Mouse (Mus musculus) hindbrain, postnatal 0 days (tissue): Measurements from ENCODE around the gene Usp54. TPM values are rescaled to one million over a fixed set of nuclear protein-coding genes. Genes with fewer than 3 reads are reported as not detected.

ENCODE experiments used
- ATAC-seq: fragments of 200-750 bp; cut with Nextera tagmentation; 2 replicates; pipeline ENCODE4 v1.8.0; 2017; ENCODE audit warnings: mild to moderate bottlenecking, moderate TSS enrichment, moderate library complexity
- DNase-seq: peaks from one replicate; pipeline ENCODE4 v3.0.0-alpha.2; 2015; ENCODE audit warnings: low spot score
- H3K27ac ChIP-seq: fragments of 300-500 bp; sonication (generic); 2 replicates; pipeline ENCODE4 v1.5.1; 2014; ENCODE audit warnings: mild to moderate bottlenecking
- H3K27me3 ChIP-seq: fragments of 300-500 bp; sonication (generic); 2 replicates; pipeline ENCODE4 v1.6.1; 2014; ENCODE audit warnings: low read length, mixed read lengths; ENCODE audit not compliant: insufficient read depth
- H3K36me3 ChIP-seq: fragments of 300-500 bp; sonication (generic); 2 replicates; pipeline ENCODE4 v1.6.1; 2014; ENCODE audit warnings: low read length, mixed read lengths; ENCODE audit not compliant: insufficient read depth
- H3K4me1 ChIP-seq: fragments of 300-500 bp; sonication (generic); 2 replicates; pipeline ENCODE4 v1.6.1; 2014; ENCODE audit warnings: antibody characterized with exemption, low read length, mixed read lengths; ENCODE audit not compliant: insufficient read depth
- H3K4me2 ChIP-seq: fragments of 300-500 bp; sonication (generic); 2 replicates; pipeline ENCODE4 v1.6.1; 2014; ENCODE audit warnings: low read depth, mild to moderate bottlenecking, low read length, moderate library complexity, mixed read lengths
- H3K4me3 ChIP-seq: fragments of 300-500 bp; sonication (generic); 2 replicates; pipeline ENCODE4 v1.5.1; 2014; ENCODE audit warnings: low read length
- H3K9ac ChIP-seq: fragments of 300-500 bp; sonication (generic); replicated peaks from 2 replicates; pipeline ENCODE4 v1.6.1; 2014; ENCODE audit warnings: mild to moderate bottlenecking, low read length, moderate library complexity, mixed read lengths
- H3K9me3 ChIP-seq: fragments of 300-500 bp; sonication (generic); 2 replicates; pipeline ENCODE4 v1.6.1; 2016; ENCODE audit warnings: low read length, mixed read lengths
- CTCF ChIP-seq: IDR thresholded peaks from 2 replicates; pipeline ENCODE4 v1.5.1; 2016; ENCODE audit warnings: antibody characterized with exemption, control low read depth, low read depth
- WGBS: fragments of 180-500 bp; shearing (Covaris S2); extraction: QIAGEN DNeasy Blood & Tissue Kit; methylation state at CpG from one replicate; pipeline ENCODE4 v1.1.7; 2014; 5-methylcytosine and 5-hydroxymethylcytosine counted together
- polyA plus RNA-seq: library from polyadenylated mRNA; unstranded; fragments of >200 nt; fragmentation: Nextera tagmentation; extraction: Ambion mirVana; gene quantifications from 2 replicates; pipeline ENCODE4 v1.2.1, GENCODE M21; 2015
- total RNA-seq: library from RNA; depleted of rRNA; stranded (reverse); fragments of >200 nt; gene quantifications from 2 replicates; pipeline ENCODE4 v1.2.3, GENCODE M21; 2014

The Usp54 gene
- total and polyA plus RNA-seq, 2 experiments from 2014 or later: 5.8 to 27.5 TPM

DNA sequence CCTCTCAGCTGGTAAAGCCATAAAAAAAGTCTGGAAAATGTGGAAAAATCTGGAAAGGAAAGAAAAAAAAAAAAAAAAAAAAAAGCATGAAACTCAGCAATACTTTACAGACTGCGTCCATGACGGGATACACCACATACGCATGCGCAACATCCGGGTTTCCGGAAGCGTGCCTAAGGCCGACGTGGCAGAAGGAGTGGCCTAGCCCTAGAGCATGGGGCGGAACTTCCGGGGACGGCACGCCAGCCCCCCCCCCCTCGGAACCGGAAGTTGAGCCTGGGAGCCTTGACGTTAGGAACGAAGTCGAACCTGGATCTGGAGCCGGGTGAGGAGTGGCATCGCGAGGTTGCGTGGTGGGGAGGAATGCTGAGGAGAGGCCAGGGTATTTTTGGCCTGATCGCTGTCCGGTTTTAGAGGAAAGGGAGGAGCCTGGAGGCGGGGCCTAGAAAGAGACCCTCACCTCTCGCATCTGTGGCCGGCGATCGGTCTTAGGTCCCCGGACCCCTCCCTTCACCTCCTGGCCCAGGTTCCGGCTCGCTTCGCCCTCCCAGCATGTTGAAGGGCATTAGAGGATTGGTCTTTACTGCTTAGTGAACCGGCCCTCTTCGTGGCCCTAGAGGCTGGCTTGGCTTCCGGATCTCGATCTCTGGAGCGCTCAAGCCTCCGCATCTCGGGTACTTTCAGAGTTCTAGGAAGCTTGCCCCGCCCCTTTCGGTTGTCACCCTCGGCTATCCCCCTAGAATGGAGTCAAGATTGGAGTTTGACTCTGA, 33.4 kb upstream of the Usp54 start, which contains the start of gene Sec24c:
TSS of gene Sec24c (plus strand) at position 245 of the 770 bp plus-strand sequence.
- Histone ChIP-seq H3K27me3 (no peaks in the 10 kb centered on the region), H3K9me3 (no peaks in the 10 kb centered on the region), H3K4me2 (peak within 1 kb of the TSS; percentile 67), H3K36me3 (peaks cover 13% of the 10 kb centered on the region; the same call in 1 of the 2 replicates), H3K4me3 (peak within 1 kb of the TSS; percentile 90), H3K9ac (peak within 1 kb of the TSS; percentile 85), H3K27ac (peak within 1 kb of the TSS; percentile 93), H3K4me1 (peaks cover 5% of the 10 kb centered on the region; the same call in 1 of the 2 replicates)
- 2% methylated on average over 43 of the region's 43 CpGs for WGBS
- no peak for TF ChIP-seq CTCF
- ATAC-seq (peak; percentile 98), DNase-seq (peak; percentile 100)

GRCm38 (mm10) chr14:20673735-20674063, 32.8 kb upstream of the Usp54 start:
- 12% methylated on average over 13 of the region's 13 CpGs for WGBS
- Histone ChIP-seq H3K4me1 (peaks cover 5% of the 10 kb centered on the region; the same call in 1 of the 2 replicates), H3K9me3 (no peaks in the 10 kb centered on the region), H3K4me3 (peak overlapping the region; percentile 90), H3K4me2 (peak overlapping the region; percentile 67), H3K27me3 (no peaks in the 10 kb centered on the region), H3K9ac (0 out of 2 replicates have a peak overlapping the region, but pooled peaks have one; percentile 38), H3K36me3 (peaks cover 13% of the 10 kb centered on the region; the same call in 1 of the 2 replicates), H3K27ac (peak overlapping the region; percentile 70; the same call in 1 of the 2 replicates)
- ATAC-seq (peak; percentile 70), DNase-seq (no peak)
- no peak for TF ChIP-seq CTCF

- Histone ChIP-seq H3K4me3 (no peak overlapping the region), H3K9me3 (no peaks in the 10 kb centered on the region)
- WGBS: 94% methylated on average over 2 of the region's 2 CpGs
These were observed 32.1 kb upstream of the Usp54 start for GRCm38 (mm10) chr14:20672990-20673389.

DNA sequence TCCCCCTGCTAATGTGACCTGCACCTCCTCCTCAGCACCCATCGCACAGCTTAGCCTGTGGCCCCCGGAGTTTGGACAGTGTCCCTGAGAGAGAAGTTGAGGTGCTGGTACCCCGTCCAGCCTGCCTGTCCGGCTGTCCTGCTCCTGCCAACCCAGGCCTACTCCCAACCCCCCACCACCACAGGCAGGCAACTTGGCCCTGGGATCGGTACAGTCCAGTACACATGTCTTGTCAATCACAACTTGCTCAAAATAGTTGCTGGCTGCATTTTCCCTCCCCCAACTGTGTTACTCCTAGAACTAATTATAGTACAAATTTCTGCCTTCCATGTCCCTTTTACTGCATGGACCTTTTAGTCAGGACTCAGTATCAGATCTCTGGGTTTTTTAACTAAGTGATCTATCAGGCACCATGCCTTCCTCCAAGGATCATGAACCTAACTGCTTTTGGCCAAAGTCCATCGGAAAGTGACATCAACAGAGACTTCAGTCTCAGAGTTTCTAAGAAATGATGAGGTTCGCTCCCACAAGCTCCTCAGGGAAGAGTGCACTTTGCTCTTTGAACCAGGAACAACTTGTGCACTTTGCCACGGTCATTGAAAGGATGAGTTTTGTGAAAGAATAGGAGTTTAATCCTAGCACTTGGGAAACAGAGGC, 27.4 kb upstream of the Usp54 start, which contains the start of gene Synpo2l:
TSS of gene Synpo2l (minus strand) at position 201 of the 657 bp plus-strand sequence.
- TF ChIP-seq CTCF: no peak
- Histone ChIP-seq H3K4me3 (no peak within 1 kb of the TSS), H3K9ac (no peak within 1 kb of the TSS), H3K36me3 (no peaks in the 10 kb centered on the region), H3K27me3 (no peaks in the 10 kb centered on the region), H3K4me1 (no peaks in the 10 kb centered on the region), H3K4me2 (no peak within 1 kb of the TSS), H3K9me3 (no peaks in the 10 kb centered on the region), H3K27ac (no peak within 1 kb of the TSS)
- DNase-seq: no peak
- WGBS: 75% methylated on average over 8 of the region's 8 CpGs
- ATAC-seq: no peak

More at GRCm38 (mm10) chr14:20672990-20673389, 32.1 kb upstream of the Usp54 start:
- Histone ChIP-seq H3K27me3 (no peaks in the 10 kb centered on the region), H3K36me3 (peaks cover 13% of the 10 kb centered on the region; the same call in 1 of the 2 replicates), H3K4me2 (no peak overlapping the region), H3K9ac (no peak overlapping the region), H3K4me1 (peaks cover 5% of the 10 kb centered on the region; the same call in 1 of the 2 replicates), H3K27ac (no peak overlapping the region)
- ATAC-seq: no peak
- peak; percentile 62 for TF ChIP-seq CTCF
- peak; percentile 51 for DNase-seq

GRCm38 (mm10) chr14:20667469-20667868, 26.6 kb upstream of the Usp54 start:
- WGBS: 73% methylated on average over 1 of the region's 1 CpGs
- no peak for ATAC-seq

DNA sequence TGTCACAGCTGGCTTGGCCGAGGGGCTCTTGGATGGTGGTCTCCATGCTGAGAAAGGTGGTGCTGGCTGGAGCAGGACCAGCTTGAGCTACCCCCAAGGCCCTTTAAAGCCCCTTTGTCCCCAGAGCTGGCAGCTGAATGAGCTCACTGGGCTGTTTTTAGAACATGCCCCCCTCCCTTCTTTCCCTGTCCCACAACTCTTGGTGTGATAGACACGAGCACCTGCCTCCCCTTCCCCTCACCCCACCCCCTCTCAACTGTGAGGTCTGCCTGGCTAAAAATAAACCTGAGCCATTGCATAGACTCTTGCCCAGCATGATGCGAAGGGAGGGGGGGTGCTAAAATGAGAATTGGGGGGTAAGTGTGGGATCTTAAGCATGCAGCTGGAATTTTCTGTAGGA, 23.6 kb upstream of the Usp54 start:
- TF ChIP-seq CTCF: no peak
- H3K9me3 ChIP-seq: no peaks in the 10 kb centered on the region
- no peak overlapping the region for H3K9ac ChIP-seq
- H3K36me3 ChIP-seq: no peaks in the 10 kb centered on the region
- no peak overlapping the region for H3K4me3 ChIP-seq
- 53% methylated on average over 3 of the region's 3 CpGs for WGBS
- H3K27ac ChIP-seq: no peak overlapping the region
- ATAC-seq (no peak), DNase-seq (no peak)
- peaks cover 13% of the 10 kb centered on the region; the same call in 1 of the 2 replicates for H3K4me1 ChIP-seq
- no peaks in the 10 kb centered on the region for H3K27me3 ChIP-seq
- H3K4me2 ChIP-seq: no peak overlapping the region

More at GRCm38 (mm10) chr14:20667469-20667868, 26.6 kb upstream of the Usp54 start:
- Histone ChIP-seq H3K27ac (no peak overlapping the region), H3K4me2 (no peak overlapping the region), H3K4me1 (peaks cover 2% of the 10 kb centered on the region; the same call in 1 of the 2 replicates), H3K9ac (no peak overlapping the region), H3K4me3 (no peak overlapping the region), H3K27me3 (no peaks in the 10 kb centered on the region), H3K9me3 (no peaks in the 10 kb centered on the region), H3K36me3 (no peaks in the 10 kb centered on the region)
- DNase-seq: no peak
- TF ChIP-seq CTCF: no peak
